Mouse (Mus musculus) erythroid progenitor cell, adult 5-6 weeks (primary cell): ENCODE results near the gene Pde1c. TPM values are rescaled to one million over a fixed set of nuclear protein-coding genes. Genes with fewer than 3 reads are reported as not detected.

Experiments
- ATAC-seq: replicated peaks from 2 replicates; pipeline ENCODE4 v1.8.0; 2016; ENCODE audit warnings: moderate number of reproducible peaks, mild to moderate bottlenecking, moderate TSS enrichment, inconsistent platforms; ENCODE audit not compliant: poor library complexity, low FRiP score, severe bottlenecking
- total RNA-seq, 2 experiments: library from RNA; stranded (forward) in 1 of 2; stranded (reverse) in 1 of 2; fragments of 150-400 nt in 1 of 2; fragments of 186-747, 209-891 nt in 1 of 2; gene quantifications; 2 replicates each; pipeline versions ENCODE4 v1.2.3 to v1.2.4; 2015 to 2017; ENCODE audit warnings: low replicate concordance in 2 of 2

Pde1c gene
- total RNA-seq, 2 experiments from 2014 or later, result 0.30 TPM; not detected in 1

DNA sequence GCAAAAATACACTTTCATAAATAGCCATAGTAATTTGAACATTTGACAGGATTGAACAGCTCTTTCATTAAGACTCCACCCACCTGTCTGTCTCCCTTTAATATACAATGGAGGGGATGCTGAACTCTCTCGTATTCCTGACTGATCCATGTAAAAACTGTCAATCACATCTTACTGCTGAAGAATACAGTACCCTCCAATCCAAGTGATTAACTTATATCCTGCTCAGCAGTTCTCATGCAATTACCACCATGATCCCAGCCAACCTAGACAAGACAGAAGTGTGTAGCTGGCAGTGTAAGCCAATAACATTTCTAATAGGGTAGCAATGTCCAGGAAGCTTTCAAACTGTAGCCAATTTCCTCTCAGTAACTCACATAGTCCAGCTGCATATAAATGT is 226.9 kb downstream of the Pde1c start:
- no peak for ATAC-seq

DNA sequence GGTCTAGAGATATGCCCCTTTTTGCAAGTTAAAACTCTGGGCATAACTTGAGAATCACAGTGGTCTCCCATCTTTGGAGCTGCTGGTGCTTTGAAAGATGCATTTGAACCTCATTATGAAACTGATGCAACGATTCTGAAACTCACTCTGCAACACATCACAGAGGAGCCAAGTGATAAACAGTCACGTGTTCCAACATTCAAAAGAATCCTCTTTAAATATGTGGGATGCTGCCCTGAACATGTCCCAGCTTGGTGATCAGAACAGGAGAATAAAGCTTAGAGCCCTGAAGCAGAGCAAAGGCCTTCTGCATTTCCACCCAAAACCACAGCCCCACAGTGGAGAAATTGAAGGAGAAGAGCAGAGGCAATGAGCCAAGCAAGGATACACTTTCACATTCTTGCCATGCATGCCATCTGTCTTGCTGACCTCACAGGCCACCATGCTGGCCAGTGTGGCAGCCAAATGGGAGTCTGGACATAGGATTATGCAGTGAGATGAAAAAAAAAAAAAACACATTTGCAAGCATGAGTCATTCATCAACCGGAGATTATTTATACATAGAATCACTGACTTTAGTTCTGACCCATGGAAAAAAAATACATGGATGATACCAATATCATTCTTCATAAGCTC is 233.0 kb downstream of the Pde1c start:
- no peak for ATAC-seq

DNA sequence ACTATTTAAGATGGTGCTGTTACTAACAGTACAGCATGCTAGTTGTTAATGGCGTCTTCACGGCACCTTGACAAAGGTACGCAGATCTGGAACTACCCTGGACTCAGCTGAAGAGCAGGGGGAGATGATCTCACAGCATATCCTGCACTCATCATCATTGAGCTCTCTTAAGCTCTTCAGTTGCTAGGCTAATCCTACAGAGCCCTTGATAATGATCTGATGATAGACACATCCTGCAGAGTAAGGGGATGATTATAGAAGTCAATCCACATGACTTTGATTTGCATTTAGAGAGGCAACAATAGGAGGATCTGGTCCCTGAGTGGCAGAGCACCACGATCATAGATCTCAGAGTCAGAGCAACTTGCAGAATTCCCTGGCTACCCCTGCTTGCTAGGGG is 236.8 kb downstream of the Pde1c start:
- no peak for ATAC-seq

DNA sequence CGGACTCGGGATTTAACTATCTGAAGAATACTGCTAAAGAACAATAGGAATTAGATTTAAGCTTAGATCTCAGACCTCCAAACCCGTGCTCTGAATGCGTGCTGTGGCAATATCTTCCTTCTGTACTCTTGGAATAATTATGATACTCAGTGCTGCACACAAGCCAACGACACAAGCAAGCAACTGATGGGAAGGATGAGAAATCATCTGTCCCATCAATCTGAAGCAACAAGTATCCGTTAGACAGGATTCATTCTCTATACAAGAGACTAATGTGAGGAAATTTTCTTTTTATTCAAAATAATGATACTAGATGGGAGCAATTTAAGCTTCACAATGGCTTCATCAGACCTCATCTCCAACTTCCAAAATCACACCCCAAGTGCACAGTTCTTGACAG is 237.5 kb downstream of the Pde1c start:
- ATAC-seq, result no peak

DNA sequence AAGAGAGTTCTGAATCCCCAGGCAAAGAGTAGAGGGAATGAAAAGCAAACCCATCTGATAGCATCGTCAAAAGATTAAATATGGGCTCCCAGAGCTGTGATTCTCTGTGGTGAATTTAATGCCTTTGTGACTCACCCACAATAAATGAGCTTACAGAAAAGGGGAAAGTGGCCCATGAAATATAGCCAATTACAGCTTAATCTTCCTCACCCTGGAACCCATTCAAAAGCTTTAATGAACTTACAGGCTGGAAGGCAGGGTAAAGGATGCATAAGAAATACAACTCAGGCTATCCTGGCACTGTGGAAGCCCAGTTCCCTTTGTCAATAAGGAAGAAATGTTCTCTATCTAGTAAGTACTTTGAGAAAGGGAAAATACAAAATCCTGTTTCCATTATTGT is 240.8 kb downstream of the Pde1c start:
- ATAC-seq, result no peak

DNA sequence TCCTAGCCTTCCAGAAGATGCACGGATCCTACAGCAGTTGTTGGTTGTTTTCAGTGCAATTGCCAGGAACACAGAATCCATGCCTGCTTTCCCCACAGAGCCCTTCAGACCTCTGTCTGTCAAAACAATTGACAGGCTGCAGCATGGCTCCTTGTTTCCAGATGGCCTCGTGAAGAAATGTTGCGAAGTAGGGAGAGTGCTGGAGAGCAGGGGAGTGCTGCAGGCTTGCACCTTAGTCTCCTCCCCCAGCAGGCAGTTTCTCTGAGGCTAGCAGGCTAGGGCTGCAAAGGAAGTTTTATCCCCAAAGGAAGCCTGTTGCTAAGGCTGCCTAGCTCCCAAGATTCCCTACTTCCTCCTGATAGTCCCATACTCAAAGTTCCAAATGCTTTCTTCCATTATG is 246.1 kb downstream of the Pde1c start:
- no peak for ATAC-seq

DNA sequence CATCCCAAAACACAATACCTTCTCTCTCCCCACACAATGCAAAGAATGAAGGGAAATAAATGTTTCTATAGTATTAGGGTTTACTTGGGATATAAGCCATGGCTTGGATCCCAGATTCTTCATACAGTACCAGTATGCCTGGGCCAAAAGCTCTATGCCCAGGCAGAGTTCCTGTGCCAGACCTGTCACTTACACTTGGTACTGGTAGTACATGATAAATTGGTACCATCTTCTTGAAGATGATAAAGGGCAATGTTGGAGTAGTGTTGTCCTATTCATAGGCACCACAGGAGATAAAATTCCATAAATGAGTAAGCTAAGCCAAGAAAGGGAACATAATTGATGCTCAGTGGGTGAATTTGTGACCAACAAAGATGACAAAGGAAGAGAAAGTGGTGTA is 258.6 kb downstream of the Pde1c start:
- no peak for ATAC-seq

DNA sequence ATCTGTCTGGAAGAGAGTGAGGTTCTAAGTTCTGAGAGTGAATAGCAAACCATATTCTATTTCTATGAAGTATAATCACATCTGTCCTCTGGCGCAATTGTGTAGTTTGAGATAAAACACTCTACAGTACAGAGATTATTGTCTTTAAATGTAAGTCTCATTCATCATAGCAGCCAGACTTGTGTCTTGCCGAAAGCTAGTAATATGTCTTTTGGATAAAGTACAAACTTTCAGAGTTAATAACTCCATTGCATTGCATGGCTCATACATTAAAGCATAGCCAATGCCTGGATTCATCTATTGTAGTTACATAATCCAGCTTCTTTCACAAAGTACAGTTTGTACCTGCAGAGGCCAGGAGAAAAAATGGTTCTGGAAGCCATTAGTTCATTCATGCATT is 262.8 kb downstream of the Pde1c start:
- ATAC-seq, result no peak

DNA sequence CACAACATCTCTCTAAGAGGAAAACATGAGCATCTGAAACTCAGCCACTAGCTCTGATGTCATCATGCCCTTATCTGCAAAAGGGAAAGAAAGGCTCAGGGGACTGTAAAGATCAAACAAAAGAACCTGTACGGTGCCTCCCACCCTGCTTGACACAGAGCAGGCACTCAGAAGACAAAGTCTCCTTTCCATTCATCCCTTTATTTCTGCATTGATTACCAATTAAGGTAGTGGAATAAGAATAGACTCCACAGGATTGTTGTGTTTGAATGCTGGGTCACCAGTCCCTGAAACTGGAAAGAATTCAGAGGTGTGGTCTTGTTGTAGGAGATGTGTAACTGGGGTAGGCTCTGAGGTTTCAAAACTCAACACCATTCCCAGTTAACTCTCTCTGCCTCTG is 276.7 kb downstream of the Pde1c start:
- ATAC-seq, result no peak

DNA sequence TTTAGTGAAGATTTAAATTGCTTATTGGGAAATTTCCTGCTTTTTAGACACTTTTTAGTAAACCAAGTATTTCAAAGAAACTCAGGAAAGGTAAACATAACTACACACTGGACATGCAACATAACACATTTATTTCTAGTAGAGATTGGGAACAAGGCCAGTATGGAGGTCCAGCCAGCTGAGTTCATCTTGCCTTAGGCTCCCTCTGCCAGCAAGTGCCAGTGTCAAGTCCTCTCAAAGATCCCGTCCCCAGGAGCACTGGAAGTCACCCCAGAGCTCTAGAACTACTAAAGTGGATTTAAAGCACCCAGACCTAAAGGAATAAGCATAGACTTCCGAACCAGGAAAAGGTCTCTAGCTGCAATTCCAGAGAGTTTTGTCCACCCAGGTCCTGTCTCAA is 279.6 kb downstream of the Pde1c start:
- ATAC-seq, result no peak

DNA sequence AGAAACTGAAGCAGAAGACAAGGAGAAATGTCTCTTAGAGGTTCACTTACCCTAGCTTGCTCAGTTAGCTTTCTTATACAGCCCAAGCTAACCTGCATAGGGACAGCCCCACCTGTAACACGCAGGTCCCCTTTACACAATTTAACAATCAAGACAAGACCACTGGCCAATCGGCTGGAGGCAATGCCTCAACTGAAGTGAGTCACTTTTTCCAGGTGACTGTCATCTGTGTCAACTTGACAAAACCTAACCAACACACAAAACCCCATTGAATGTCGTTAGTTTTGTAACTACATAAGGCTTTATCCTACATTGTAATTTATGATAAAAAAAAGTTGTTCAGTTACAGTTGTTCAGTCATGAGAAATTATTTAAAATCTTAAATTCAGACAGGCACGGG is 284.1 kb downstream of the Pde1c start:
- no peak for ATAC-seq

DNA sequence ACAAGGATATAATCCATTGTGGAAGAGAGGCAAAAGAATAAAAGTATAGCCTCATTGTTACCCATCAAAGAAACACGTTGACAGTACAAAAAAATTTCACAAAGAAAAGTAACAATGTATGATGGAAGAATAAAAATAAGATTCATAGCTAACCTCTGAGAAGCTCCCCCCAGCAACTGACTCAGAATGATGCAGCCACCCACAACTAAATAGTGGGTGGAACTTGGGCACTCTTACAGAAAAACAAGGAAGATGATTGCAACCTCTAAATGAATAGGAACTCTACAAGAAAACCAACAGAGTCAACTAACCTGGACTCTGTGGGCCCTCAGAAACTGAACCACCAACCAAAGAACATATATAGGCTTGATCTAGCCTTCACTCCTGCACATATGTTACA is 293.4 kb downstream of the Pde1c start:
- ATAC-seq, result no peak

DNA sequence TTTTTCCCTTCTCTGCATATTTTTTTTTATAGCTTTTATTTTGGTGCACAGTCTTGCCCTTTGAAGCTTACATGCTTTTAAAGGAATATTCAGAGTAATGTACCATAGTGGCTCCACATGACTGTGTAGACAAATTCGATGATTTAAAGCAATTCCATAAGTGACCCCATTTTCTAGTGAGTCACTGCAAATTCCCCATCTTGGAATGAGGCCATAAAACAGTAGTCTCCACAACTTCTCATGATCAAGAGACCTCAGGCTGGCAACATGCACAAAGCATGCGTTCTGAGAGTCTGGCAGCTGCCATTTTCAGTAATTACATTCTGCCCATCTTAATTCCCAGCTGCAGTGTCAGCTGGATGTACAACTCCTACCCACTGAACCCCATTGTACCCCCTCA is 297.2 kb downstream of the Pde1c start:
- ATAC-seq, result no peak

DNA sequence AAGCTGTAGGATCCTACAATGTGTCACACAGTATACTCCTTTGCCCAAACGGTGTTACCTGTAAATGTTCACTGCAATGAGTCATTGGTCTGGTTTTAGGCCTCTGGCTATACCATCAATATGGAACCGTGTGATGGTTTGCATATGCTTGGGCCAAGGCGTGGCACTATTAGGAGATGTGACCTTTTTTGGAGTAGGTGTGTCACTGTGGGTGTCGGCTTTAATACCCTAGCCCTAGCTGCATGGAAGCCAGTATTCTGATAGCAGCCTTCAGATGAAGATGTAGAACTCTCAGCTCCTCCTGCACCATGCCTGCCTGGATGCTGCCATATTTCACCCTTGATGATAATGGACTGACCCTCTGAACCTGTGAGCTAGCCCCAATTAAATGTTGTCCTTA is 304.4 kb downstream of the Pde1c start:
- ATAC-seq, result no peak

DNA sequence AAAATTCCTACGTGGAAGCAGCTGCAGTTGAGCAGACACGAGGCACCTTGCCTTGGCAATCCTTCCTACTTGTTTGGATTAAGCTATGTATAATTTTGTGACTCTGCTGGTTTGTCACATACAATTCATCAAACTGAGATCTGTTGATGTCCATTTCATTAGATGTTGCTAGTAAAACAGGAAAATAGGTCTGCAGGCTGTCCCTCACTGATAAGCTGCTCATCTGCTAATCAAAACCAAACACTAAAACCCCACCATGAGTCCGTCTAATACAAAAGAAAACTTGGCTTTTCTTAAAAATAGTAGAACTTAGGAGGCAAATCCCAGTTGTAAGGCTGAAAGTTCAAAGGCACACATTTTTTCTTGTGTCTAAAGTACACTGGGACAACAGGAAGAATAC is 308.8 kb downstream of the Pde1c start:
- no peak for ATAC-seq

DNA sequence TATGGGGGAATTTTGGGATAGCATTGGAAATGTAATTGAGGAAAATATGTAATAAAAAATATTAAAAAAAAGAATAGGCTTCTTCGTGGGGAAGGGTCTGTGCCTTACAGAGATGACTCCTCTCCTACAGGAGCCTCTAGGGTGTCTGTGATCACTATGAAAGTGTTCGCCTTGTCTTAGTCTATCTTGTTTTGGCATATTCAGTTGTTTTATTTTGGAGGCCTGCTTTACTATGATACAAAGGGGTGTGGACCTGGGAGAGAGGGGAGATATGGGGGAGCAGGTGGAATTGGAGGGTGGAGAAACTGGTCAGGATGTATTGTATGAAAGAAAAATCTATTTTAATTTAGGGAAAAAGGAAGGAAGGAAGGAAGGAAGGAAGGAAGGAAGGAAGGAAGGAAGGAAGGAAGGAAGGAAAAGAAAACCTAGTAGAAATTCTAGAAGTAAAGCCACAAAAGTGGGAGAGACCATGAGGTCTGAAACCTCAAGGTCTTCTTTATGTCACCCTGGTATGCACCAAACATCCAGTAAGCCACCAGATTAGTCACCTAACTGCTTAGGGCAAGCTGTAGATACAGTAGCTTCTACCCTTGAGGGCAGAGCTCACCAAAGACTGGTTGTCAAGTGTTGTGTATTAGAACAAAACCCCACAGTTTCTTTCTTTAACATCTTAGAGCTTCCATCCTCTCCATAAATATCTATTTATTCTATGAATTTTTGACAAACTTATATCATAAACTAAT is 311.2 kb downstream of the Pde1c start:
- ATAC-seq, result no peak

DNA sequence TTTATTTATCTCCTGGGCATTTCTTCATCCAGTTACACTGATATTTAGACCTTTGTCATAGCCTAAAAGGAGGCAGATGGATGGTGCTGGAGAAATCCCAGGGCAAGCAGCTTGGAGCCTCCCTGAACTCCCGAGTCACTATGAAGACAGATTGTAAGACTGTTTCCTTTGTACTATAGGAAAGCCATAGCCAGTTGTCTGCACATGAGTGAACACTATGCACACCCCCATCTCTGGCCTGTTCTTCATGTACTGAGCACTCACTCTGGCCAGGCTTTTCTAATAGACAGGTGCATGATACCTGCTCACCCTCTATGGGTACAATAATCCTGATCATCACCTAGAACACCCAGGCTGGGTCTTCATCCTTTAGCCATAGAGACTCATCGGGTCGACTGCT is 318.8 kb downstream of the Pde1c start:
- no peak for ATAC-seq

DNA sequence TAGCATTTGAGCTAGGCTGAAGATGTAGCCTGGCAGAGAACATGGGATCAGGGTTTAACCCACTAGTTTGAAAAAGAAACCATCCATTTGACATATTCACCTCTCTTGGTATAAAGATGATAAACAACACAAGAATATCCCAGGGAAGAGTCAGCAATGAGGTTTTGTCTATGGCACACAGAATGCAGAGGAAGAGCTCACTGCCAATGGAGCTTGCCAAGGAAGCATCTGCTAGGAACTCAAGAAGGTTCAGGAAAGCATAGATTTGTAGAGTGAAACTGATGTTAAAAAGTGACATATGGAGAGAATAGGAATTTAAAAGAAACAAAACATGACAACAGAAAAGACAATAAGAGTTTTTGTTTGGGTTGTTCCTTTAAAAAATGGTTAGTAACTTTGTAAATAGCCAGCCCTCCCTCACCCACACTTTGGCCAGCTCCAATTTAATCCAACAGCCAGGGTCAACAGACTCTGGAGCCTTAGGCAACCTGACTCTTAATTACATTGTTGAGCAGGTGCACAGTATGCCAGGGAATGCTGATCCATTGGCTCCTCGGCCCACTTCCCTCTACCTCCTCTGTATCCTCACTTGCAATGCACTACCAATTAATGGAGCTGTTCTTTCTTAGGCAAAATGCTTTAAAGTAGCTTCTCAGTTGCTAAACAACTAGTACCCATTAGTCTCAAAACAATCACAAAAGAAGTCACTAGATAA is 377.3 kb downstream of the Pde1c start:
- ATAC-seq, result no peak

DNA sequence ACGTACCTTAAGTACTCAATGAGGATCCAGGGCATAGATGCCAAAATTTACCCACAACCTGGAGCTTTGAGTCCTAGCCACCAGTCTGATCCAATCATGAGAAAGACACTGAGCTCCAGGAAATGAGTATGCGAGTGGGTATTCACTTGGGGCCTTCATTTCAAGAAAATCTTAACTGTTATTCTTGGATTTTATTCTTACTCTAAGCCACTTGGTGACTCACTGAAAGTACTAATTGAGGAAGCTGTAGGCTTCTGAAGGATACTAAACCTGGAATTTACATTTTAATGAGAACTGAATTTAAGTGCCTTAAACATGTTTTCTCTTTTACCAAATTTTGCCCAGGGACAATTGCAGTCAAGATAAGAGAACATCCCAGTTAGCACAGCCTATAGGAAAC is 392.4 kb downstream of the Pde1c start:
- ATAC-seq, result no peak

DNA sequence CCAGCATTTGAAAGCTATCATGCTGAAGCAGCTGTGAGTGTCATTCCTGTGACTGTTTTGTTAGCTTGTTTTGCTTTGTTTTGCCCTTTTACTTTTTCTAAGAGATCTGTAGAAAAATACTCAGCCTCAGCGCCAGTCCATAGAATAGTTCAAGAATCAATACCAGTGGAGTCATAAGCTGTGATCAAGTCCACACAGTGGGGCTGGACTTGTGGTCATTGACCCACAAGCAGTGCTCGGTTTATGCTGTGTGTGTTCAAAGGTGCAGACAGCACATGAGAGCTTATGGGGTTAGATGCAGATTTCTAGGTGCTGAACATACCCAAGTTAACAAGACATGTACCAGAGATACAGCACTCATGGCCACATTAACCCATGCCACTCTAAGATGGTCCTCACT is 396.7 kb downstream of the Pde1c start:
- no peak for ATAC-seq

DNA sequence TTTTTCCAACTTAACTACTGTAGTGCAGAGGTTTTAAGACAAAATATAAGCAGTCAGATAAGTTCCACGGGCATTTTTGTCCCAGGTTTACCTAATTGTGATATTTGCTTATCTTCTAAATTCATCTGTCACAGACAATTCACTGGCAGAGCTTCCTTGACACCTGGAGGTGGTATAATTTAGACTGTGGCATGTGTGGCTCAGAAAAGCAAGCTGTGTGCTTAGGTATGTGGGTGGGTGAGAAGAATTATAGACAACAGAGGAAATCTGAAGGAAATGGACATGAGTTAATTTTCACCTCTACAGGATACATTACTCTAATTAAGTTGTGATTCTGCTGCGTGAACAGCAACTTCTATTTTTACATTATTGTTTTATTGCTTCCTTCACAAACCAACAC is 400.2 kb downstream of the Pde1c start:
- ATAC-seq, result no peak
